23 mouse cellular contexts compared by ENCODE assay signal in the genomic region with DNA sequence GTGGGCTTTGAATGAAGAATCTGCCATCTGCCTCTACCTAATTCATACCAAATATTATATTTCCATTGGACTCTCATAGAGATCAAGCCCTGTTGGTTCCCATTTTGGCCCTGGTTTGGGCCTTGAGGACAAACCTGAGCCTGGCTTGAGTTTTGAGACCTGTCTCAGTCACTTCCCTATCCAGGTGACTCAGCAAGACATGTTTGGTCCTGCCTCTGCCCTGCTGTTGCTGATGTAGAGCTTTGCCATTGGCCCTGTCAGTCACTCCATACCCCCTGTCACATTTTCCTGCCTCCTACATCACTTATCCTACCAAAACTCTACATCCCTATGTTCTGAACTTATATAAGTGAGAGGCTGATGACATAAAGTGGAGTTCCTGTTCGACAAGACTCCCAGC.
"Had no signal": no experiment of that assay in that cellular context is flagged by ENCODE, and none has a peak within 500 bp of the region (broad histone marks: within the 10 kb centered on the region; RNA-seq: fewer than 3 reads in every experiment).

No protein-coding gene starts in this region.

- H3K4me2 ChIP-seq: heart, embryonic 11.5 days; heart, embryonic 13.5 days; heart, embryonic 15.5 days; hindbrain, embryonic 12.5 days; hindbrain, embryonic 14.5 days; intestine, embryonic 15.5 days; limb, embryonic 13.5 days; limb, embryonic 15.5 days; liver, embryonic 12.5 days had no signal

- H3K9ac ChIP-seq: heart, embryonic 13.5 days; heart, embryonic 15.5 days; hindbrain, embryonic 12.5 days; hindbrain, embryonic 14.5 days; intestine, embryonic 15.5 days; limb, embryonic 13.5 days; limb, embryonic 15.5 days; liver, embryonic 12.5 days; liver, embryonic 14.5 days had no signal

- DNase-seq: gastrocnemius, adult 2 months; gastrocnemius, postnatal 10 days; gastrocnemius, postnatal 25 days; heart, adult 2 months; heart, postnatal 4 days; kidney, adult 18-20 months; kidney, adult 8-10 months; kidney, postnatal 10 days; kidney, postnatal 25 days; kidney, postnatal 4 days had no signal

- H3K36me3 ChIP-seq: heart, embryonic 13.5 days; heart, embryonic 15.5 days; hindbrain, embryonic 10.5 days; hindbrain, embryonic 12.5 days; intestine, embryonic 15.5 days; limb, embryonic 13.5 days; limb, embryonic 15.5 days; liver, embryonic 12.5 days had no signal

- H3K27me3 ChIP-seq: heart, embryonic 13.5 days; heart, embryonic 15.5 days; hindbrain, embryonic 12.5 days; intestine, embryonic 15.5 days; limb, embryonic 13.5 days; limb, embryonic 15.5 days; liver, embryonic 12.5 days had no signal

- H3K27ac ChIP-seq: gastrocnemius, adult 2 months; heart, adult 2 months; heart, embryonic 13.5 days; heart, embryonic 15.5 days; hindbrain, embryonic 10.5 days; hindbrain, embryonic 12.5 days; hindbrain, embryonic 14.5 days; intestine, embryonic 15.5 days; layer of hippocampus, adult 2 months; left cerebral cortex, adult 2 months; limb, embryonic 13.5 days; limb, embryonic 15.5 days; liver, embryonic 12.5 days; liver, embryonic 14.5 days had no signal

- H3K4me1 ChIP-seq: heart, embryonic 13.5 days; heart, embryonic 15.5 days; hindbrain, embryonic 10.5 days; hindbrain, embryonic 12.5 days; intestine, embryonic 15.5 days; limb, embryonic 13.5 days; limb, embryonic 15.5 days; liver, embryonic 12.5 days had no signal

- H3K9me3 ChIP-seq: heart, embryonic 13.5 days; heart, embryonic 15.5 days; hindbrain, embryonic 10.5 days; hindbrain, embryonic 12.5 days; intestine, embryonic 15.5 days; limb, embryonic 13.5 days; limb, embryonic 15.5 days; liver, embryonic 12.5 days had no signal

- H3K4me3 ChIP-seq: gastrocnemius, adult 2 months; heart, adult 2 months; heart, embryonic 13.5 days; heart, embryonic 15.5 days; hindbrain, embryonic 10.5 days; hindbrain, embryonic 12.5 days; intestine, embryonic 15.5 days; layer of hippocampus, adult 2 months; left cerebral cortex, adult 2 months; limb, embryonic 13.5 days; limb, embryonic 15.5 days; liver, embryonic 12.5 days had no signal
